Mouse (Mus musculus): ENCODE measurements at regions not wholly inside any gene's neighbourhood (a gene's known extent, or its start where the extent isn't known, plus 50 kb on each side); places are given as distances from the start of the nearest gene placed in this dataset.

GRCm38 (mm10) chr13:94630685-94631084 lies 158.0 kb upstream of the Tbca start:
- TF ChIP-seq EP300 (IDR thresholded peaks at IDR 0.05) (no peak), CTCF (IDR thresholded peaks at IDR 0.05) (no peak)
